Mouse (Mus musculus) adrenal gland, adult (tissue): ENCODE data around the gene Ski.

ENCODE experiments used
- DNase-seq, 2 experiments: peaks; one replicate each; pipeline ENCODE4 v3.0.0; 2022 to 2023; ENCODE audit warnings: low spot score in 1 of 2; ENCODE audit not compliant: inconsistent age in 2 of 2

The Ski gene

DNA sequence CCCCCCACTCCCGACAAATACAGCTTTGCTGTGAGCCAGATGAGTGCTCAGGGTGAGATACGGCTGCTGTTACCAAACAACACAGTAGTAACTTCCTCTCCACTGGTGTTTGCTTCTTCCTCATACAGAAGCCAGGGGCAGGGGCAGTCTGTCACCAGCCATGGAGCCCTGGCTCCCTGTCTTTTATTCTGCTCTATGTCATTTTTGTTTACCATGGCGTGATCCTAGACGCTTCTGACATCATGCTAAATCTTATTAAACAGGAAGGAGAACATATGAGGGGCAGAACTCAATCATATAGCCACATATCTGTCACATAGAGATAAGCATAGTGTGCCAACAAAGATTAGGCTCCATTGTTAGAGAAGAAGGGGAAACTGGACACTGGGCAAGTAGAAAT lies 105.8 kb downstream of the Ski start:
- no peak for DNase-seq

DNA sequence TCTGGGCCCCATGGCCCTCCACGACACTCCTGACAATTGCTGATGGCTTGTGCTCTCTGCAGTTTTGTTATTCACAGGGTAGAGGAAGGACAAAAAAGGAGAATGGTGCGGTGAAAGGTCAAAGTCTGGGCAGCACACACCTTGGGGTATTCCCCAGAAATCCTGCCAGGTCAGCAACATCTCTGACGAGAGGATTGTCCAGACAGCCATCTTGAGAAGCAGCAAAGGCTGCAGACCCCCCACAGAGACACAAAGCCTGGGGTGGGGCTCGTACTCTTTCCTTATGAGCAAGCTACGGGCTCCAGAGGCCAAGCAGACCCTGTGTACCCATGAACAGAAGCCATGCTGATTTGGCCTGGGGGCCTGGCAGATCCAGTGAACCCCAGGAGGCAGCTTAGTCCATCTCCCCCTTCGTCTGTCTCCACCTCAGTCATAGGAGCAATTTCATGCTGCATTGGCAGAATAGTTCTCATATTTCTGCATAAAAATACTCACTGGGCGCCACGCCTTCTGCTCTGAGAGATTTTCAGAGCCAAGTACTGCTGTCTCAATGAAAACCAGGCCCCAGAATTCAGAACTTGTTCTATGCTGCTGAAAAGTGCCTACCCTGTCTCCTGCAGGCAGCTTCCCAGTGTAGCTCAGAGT lies 108.5 kb downstream of the Ski start:
- DNase-seq = no peak

DNA sequence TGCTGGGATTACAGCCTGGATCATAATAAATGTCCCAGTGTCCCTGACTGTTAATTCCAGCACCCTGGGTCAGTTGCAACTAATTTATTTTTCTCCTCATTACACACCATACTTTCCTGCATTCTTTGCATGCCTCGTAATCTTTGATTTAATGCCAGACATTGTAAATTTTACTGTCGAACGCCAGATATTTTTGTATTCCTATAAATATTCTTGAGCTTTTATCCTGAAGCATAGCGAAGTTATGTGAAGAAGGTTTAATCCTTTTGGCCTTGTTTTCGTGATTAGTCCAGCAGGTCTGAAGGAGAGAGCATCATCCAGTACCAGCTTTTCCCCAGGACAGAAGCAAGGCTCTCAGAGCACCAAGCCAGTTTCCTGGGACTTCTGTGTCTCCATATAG lies 112.9 kb downstream of the Ski start:
- no peak for DNase-seq

DNA sequence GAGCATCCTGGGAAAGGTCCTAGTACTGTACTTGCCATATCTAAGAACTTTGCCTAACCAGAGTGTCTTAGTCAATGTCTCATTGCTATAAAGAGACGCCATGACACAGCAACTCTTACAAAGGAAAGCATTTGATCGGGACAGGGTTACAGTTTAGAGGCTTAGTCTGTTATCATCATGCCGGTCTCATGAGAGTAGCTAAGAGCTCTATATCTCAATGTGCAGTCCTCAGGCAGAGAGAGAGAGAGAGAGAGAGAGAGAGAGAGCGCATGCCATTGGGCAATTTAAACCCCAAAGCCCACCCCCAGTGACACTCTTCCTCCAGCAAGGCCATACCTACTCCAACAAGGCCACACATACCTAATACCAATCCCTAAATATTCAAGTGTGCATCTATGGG lies 114.5 kb downstream of the Ski start:
- no peak for DNase-seq
